15 mouse cellular contexts compared by ENCODE assay signal in genomic region chr12:9874823-9875222, GRCm38 (mm10).
"Had no signal": no experiment of that assay in that cellular context is flagged by ENCODE, and none has a peak within 500 bp of the region (broad histone marks: within the 10 kb centered on the region; RNA-seq: fewer than 3 reads in every experiment).

No protein-coding gene starts in this region.

- DNase-seq: retina, postnatal 1 day; right cerebral cortex, adult 18-20 months; right cerebral cortex, postnatal 14 days; right cerebral cortex, postnatal 25 days; right cerebral cortex, postnatal 4 days; spleen, adult 18-20 months; thymus, adult 18-20 months; thymus, adult 2 months; thymus, postnatal 14 days; thymus, postnatal 25 days; thymus, postnatal 36 days; thymus, postnatal 4 days had no signal

- H3K36me3 ChIP-seq: neural tube, embryonic 13.5 days; neural tube, embryonic 15.5 days; stomach, embryonic 15.5 days had no signal

- H3K4me3 ChIP-seq: neural tube, embryonic 13.5 days; neural tube, embryonic 15.5 days; stomach, embryonic 15.5 days had no signal

- H3K27me3 ChIP-seq: neural tube, embryonic 13.5 days; neural tube, embryonic 15.5 days; stomach, embryonic 15.5 days had no signal
